Mouse (Mus musculus) kidney, postnatal 0 days (tissue): ENCODE results near the gene Aurkb. TPM values are rescaled to one million over a fixed set of nuclear protein-coding genes. Genes with fewer than 3 reads are reported as not detected.

Experiments
- ATAC-seq: fragments of 200-750 bp; cut with Nextera tagmentation; replicated peaks from 2 replicates; pipeline ENCODE4 v1.8.0; 2017; ENCODE audit warnings: low read depth, moderate number of reproducible peaks, moderate TSS enrichment, moderate library complexity; ENCODE audit not compliant: low FRiP score
- DNase-seq: peaks from one replicate; pipeline ENCODE4 v3.0.0-alpha.2; 2016; ENCODE audit warnings: low spot score
- H3K27ac ChIP-seq: fragments of 300-500 bp; sonication (generic); 2 replicates; pipeline ENCODE4 v1.5.1; 2014; ENCODE audit warnings: mild to moderate bottlenecking
- H3K27me3 ChIP-seq: fragments of 300-500 bp; sonication (generic); 2 replicates; pipeline ENCODE4 v1.6.1; 2014; ENCODE audit warnings: low read length, mixed read lengths; ENCODE audit not compliant: insufficient read depth
- H3K36me3 ChIP-seq: fragments of 300-500 bp; sonication (generic); 2 replicates; pipeline ENCODE4 v1.6.1; 2014; ENCODE audit warnings: low read length, mixed read lengths; ENCODE audit not compliant: insufficient read depth
- H3K4me1 ChIP-seq: fragments of 300-500 bp; sonication (generic); replicated peaks from 2 replicates; pipeline ENCODE4 v1.6.1; 2014; ENCODE audit warnings: antibody characterized with exemption, low read length, mixed read lengths; ENCODE audit not compliant: insufficient read depth
- H3K4me2 ChIP-seq: fragments of 300-500 bp; sonication (generic); 2 replicates; pipeline ENCODE4 v1.6.1; 2014; ENCODE audit warnings: mild to moderate bottlenecking, low read length, moderate library complexity, mixed read lengths
- H3K4me3 ChIP-seq: fragments of 300-500 bp; sonication (generic); replicated peaks from 2 replicates; pipeline ENCODE4 v1.5.1; 2014; ENCODE audit warnings: low read depth, low read length
- H3K9ac ChIP-seq: fragments of 300-500 bp; sonication (generic); 2 replicates; pipeline ENCODE4 v1.6.1; 2014; ENCODE audit warnings: low read depth, low read length
- H3K9me3 ChIP-seq: fragments of 300-500 bp; sonication (generic); replicated peaks from 2 replicates; pipeline ENCODE4 v1.6.1; 2016; ENCODE audit warnings: low read length, inconsistent platforms, mixed read lengths
- CTCF ChIP-seq: IDR thresholded peaks from 2 replicates; pipeline ENCODE4 v1.5.1; 2016; ENCODE audit warnings: antibody characterized with exemption, low read depth, mild to moderate bottlenecking, moderate library complexity
- WGBS: fragments of 180-500 bp; shearing (Covaris S2); extraction: QIAGEN DNeasy Blood & Tissue Kit; methylation state at CpG from one replicate; pipeline ENCODE4 v1.1.7; 2014; 5-methylcytosine and 5-hydroxymethylcytosine counted together
- polyA plus RNA-seq: library from polyadenylated mRNA; unstranded; fragments of >200 nt; fragmentation: Nextera tagmentation; extraction: Ambion mirVana; gene quantifications from 2 replicates; pipeline ENCODE4 v1.2.1, GENCODE M21; 2015

Gene Aurkb
- polyA plus RNA-seq, 1 experiment from 2014 or later, result 49.3 TPM

DNA sequence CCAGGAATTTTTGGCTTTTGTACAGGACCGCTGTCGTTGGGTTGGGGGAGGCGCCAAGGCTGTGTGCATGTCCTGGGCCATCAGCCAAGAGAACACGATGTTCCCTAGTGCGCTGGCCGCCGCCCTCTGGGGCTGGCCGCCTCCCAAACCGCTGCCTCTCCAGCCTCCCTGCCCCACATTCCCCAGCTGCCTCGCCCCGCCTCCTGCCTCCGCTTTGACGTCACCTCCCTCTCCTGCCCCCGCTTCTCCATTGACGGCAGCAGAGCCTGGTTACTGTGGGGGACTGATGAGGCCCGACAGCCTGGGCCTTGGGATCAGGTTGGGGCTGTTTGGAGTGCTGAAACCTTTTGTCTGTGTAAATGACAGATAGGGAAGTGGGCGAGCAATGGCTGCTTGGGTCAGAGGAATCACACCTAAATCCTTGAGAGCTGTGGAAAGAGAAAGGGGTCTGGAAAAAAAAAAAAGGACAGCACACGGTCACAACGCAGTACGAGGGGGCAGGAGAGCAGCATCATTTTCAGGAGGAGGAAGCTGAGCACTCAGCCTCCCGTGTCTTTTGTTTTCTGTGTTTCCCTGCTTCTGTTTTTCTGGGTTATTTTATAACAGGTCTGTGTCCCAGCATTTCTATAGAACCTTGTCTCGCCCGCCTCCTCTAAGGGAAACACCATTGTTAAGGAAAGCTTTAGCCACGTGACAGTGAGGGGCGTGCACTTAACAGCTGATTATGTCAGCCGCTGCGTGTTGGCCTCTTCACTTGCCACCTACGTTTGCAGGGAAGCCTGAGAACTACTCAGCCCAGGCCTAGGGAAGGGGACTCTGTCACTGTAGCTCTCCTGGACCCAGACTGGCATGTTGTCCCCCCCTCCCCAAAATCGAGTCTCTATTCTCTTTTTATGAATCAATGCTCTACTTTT lies 51.8 kb downstream of the Aurkb start:
- Histone ChIP-seq H3K27me3 (no peaks in the 10 kb centered on the region), H3K4me1 (peaks cover 20% of the 10 kb centered on the region; the same call in 1 of the 2 replicates), H3K27ac (peak overlapping the region; percentile 98), H3K4me2 (peak overlapping the region; percentile 59), H3K9ac (peak overlapping the region; percentile 84), H3K4me3 (peak overlapping the region; percentile 58), H3K9me3 (no peaks in the 10 kb centered on the region), H3K36me3 (peaks cover 21% of the 10 kb centered on the region)
- WGBS, result 3% methylated on average over 29 of the region's 29 CpGs
- DNase-seq (peak; percentile 99), ATAC-seq (peak; percentile 48)
- no peak for TF ChIP-seq CTCF

DNA sequence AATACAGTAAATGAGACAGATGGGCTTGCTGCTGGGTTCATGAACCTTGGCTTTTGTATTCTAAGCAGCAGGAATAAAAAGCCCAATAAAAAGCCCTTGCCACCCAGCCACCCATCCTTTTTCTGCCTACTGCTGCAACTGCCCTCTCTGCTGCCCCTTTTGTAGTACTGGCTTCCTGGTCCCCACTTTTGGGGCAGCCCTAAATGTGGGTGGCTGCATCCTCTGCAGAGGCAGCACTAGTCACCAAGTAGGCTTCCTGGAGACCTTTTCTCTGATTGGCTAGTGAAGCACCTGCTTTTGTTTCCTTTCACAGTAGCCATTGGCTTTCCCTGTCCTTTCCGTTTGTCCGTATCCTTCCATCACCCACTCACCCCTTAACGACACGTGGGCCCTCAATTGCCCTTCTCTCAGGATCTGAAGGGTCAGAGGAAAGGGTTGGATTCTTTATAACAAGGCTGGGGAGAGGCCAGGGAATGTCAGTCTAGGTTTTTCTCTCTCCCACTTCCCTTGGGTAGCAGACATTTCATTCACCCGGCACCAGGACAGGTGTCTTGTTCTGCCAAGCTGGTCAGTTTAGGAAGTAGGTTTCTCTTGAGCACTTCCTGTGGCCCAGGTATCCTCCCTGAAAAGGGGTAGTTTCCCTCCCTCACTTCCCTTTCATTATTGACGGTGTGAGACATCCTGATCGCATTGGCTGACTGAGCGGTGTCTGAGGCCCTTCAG lies 52.8 kb downstream of the Aurkb start:
- H3K4me1 ChIP-seq, result peaks cover 20% of the 10 kb centered on the region; the same call in 1 of the 2 replicates
- no peak for ATAC-seq

DNA sequence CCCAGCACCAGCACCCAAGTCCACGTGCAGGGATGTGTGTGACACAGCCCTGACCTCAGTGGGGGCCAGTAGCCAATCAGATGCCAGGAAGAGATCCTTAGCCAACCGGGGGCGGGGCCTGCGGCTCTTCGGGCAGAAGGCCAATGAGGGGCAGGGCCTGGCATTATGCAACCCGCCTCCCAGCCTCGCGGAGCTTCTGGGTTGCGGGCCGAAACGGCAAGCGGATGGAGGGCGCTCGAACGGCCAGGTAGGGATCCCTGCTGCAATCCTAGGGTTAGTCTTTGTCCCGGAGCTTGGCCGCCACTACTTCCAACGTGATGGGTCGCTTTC lies 53.3 kb downstream of the Aurkb start:
- H3K27ac ChIP-seq, result peak overlapping the region; percentile 98
- peak overlapping the region; percentile 58 for H3K9ac ChIP-seq
- H3K27me3 ChIP-seq, result no peaks in the 10 kb centered on the region
- ATAC-seq (peak; percentile 6; the same call in 1 of the 2 replicates), DNase-seq (peak; percentile 95)
- H3K36me3 ChIP-seq, result peaks cover 33% of the 10 kb centered on the region
- H3K4me3 ChIP-seq, result peak overlapping the region; percentile 38
- H3K4me1 ChIP-seq, result peaks cover 20% of the 10 kb centered on the region; the same call in 1 of the 2 replicates
- no peaks in the 10 kb centered on the region for H3K9me3 ChIP-seq
- 0 out of 2 replicates have a peak, but pooled peaks have one; percentile 7 for TF ChIP-seq CTCF
- peak overlapping the region; percentile 59 for H3K4me2 ChIP-seq
- under 1% methylated on average over 19 of the region's 19 CpGs for WGBS

More for the DNA sequence above, 52.8 kb downstream of the Aurkb start:
- peak overlapping the region; percentile 58 for H3K4me3 ChIP-seq
- DNase-seq, result no peak
- H3K9me3 ChIP-seq, result no peaks in the 10 kb centered on the region
- 15% methylated on average over 8 of the region's 8 CpGs for WGBS
- no peaks in the 10 kb centered on the region for H3K27me3 ChIP-seq
- peak overlapping the region; percentile 59 for H3K4me2 ChIP-seq
- TF ChIP-seq CTCF, result no peak
- H3K36me3 ChIP-seq, result peaks cover 28% of the 10 kb centered on the region
- H3K9ac ChIP-seq, result no peak overlapping the region; the same call in 1 of the 2 replicates
- H3K27ac ChIP-seq, result peak overlapping the region; percentile 98

DNA sequence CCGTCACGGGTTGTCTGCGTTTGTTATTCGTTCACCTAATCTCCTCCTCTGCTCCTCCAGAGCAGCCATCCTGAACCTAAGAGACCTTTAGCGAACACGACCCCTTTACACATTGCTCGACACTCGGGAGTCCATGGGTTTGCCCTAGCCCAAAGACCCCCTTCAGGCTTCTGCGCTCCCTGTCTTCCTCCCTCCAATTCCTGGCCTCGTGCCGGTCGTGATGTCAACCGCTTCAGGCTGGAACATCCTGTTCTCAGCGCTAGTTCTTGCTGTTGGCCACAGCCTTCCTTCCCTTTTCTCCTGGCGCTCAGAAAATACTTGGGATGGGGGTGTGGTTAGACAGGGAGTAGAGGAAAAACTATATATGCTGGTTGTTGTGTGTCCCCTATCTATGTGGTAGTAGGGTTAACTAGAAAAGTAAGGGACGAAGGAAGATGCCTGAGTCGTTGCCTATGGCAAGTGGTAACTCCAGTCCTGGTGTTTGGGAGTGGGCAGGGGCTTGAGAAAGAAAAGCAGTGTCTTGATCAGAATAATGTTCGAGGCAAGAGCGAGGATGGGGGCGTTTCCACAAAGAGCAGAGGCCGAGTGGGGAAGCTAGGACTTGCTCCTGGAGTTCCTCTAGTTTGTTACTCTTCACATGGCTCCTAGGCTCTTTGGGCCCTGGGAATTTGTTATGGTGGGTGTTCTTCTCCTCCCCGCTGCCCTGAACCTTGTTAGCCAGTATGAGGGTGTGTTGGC lies 53.9 kb downstream of the Aurkb start:
- Histone ChIP-seq H3K9me3 (no peaks in the 10 kb centered on the region), H3K27me3 (no peaks in the 10 kb centered on the region), H3K36me3 (peaks cover 39% of the 10 kb centered on the region), H3K9ac (peak overlapping the region; percentile 58), H3K27ac (peak overlapping the region; percentile 98), H3K4me1 (peaks cover 20% of the 10 kb centered on the region; the same call in 1 of the 2 replicates), H3K4me2 (peak overlapping the region; percentile 59), H3K4me3 (peak overlapping the region; percentile 38)
- DNase-seq, result peak; percentile 85
- 0% methylated on average over 22 of the region's 22 CpGs for WGBS
- TF ChIP-seq CTCF, result peak; percentile 5; the same call in 1 of the 2 replicates
- ATAC-seq, result no peak

DNA sequence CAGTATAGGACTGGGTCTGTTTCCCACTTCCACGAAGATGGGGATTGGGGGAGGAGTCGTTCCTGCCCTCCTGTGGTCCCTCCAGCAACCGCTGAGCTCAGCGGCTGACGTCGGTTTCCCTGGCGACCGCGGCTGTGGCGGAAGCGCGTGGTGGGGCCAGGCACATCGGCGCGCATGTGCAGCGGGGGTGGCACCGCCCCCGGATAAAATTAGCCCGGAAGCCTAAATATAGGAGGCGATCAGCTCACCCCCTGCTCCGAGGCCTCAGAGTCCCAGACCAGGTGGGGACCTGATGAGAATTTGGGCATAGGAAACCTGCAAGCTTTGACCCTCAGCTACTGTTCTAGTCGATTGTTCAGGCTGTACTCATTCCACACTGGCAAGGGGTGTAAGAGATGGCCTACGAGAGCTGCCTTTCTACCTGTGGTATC lies 54.5 kb downstream of the Aurkb start:
- H3K4me3 ChIP-seq, result peak overlapping the region; percentile 38
- ATAC-seq (peak; percentile 6; the same call in 1 of the 2 replicates), DNase-seq (peak; percentile 96)
- H3K9me3 ChIP-seq, result no peaks in the 10 kb centered on the region
- peak overlapping the region; percentile 58; the same call in 1 of the 2 replicates for H3K9ac ChIP-seq
- under 1% methylated on average over 23 of the region's 23 CpGs for WGBS
- TF ChIP-seq CTCF, result peak; percentile 23; the same call in 1 of the 2 replicates
- H3K4me1 ChIP-seq, result peaks cover 20% of the 10 kb centered on the region; the same call in 1 of the 2 replicates
- H3K4me2 ChIP-seq, result peak overlapping the region; percentile 59
- H3K27me3 ChIP-seq, result no peaks in the 10 kb centered on the region
- H3K27ac ChIP-seq, result peak overlapping the region; percentile 98
- H3K36me3 ChIP-seq, result peaks cover 45% of the 10 kb centered on the region
